Mouse (Mus musculus) forebrain, embryonic 13.5 days (tissue): ENCODE results near the gene Prickle2. TPM values are rescaled to one million over a fixed set of nuclear protein-coding genes. Genes with fewer than 3 reads are reported as not detected.

Experiments
- ATAC-seq: fragments of 200-750 bp; cut with Nextera tagmentation; 2 replicates; pipeline ENCODE4 v1.8.0; 2017
- H3K27ac ChIP-seq: fragments of 300-500 bp; sonication (generic); 2 replicates; pipeline ENCODE4 v1.5.1; 2015; ENCODE audit warnings: inconsistent platforms, mild to moderate bottlenecking, moderate library complexity
- H3K27me3 ChIP-seq: fragments of 300-500 bp; sonication (generic); 2 replicates; pipeline ENCODE4 v1.6.1; 2015; ENCODE audit warnings: mild to moderate bottlenecking, inconsistent platforms
- H3K36me3 ChIP-seq: fragments of 300-500 bp; sonication (generic); 2 replicates; pipeline ENCODE4 v1.6.1; 2015; ENCODE audit warnings: mild to moderate bottlenecking, inconsistent platforms; ENCODE audit not compliant: poor library complexity, severe bottlenecking
- H3K4me1 ChIP-seq: fragments of 300-500 bp; sonication (generic); 2 replicates; pipeline ENCODE4 v1.6.1; 2015; ENCODE audit warnings: inconsistent platforms
- H3K4me2 ChIP-seq: fragments of 300-500 bp; sonication (generic); 2 replicates; pipeline ENCODE4 v1.6.1; 2015; ENCODE audit warnings: inconsistent platforms, mild to moderate bottlenecking, moderate library complexity
- H3K4me3 ChIP-seq: fragments of 300-500 bp; sonication (generic); 2 replicates; pipeline ENCODE4 v1.5.1; 2015; ENCODE audit warnings: mild to moderate bottlenecking, inconsistent platforms
- H3K9ac ChIP-seq: fragments of 300-500 bp; sonication (generic); 2 replicates; pipeline ENCODE4 v1.6.1; 2015; ENCODE audit warnings: mild to moderate bottlenecking, inconsistent platforms
- H3K9me3 ChIP-seq: fragments of 300-500 bp; sonication (generic); replicated peaks from 2 replicates; pipeline ENCODE4 v1.6.1; 2016; ENCODE audit warnings: inconsistent platforms
- WGBS: fragments of 180-500 bp; shearing (Covaris S2); methylation state at CpG from one replicate; pipeline ENCODE4 v1.1.7; 2015; 5-methylcytosine and 5-hydroxymethylcytosine counted together
- polyA plus RNA-seq: library from polyadenylated mRNA; unstranded; fragments of >200 nt; fragmentation: Nextera tagmentation; extraction: Ambion mirVana; gene quantifications from 2 replicates; pipeline ENCODE4 v1.2.1, GENCODE M21; 2015

The Prickle2 gene
- polyA plus RNA-seq, 1 experiment from 2014 or later, result 4.3 TPM

DNA sequence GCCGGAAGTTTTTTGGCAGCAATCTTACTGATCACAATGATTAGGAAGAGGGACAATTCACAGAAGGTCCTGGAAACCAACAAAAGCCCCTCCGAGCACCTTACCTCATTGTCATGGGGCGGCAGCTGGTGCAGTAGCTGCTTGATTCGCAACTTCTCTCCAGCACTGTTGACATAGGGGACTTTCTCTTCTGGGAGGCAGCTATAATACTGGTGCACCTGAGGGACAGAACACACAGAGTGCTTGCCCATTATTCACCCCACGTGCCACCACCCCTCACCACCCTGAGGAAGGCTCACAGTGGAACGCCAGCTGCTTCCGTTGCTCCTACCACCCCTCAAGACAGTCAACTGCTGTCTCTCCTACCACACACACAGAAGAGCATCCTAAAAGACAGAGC is 280.5 kb downstream of the Prickle2 start:
- 0 out of 2 replicates have a peak, but pooled peaks cover 3% of the 10 kb centered on the region for H3K36me3 ChIP-seq
- no peak for ATAC-seq
- no peak overlapping the region for H3K27ac ChIP-seq
- no peaks in the 10 kb centered on the region for H3K9me3 ChIP-seq
- no peaks in the 10 kb centered on the region for H3K27me3 ChIP-seq
- H3K4me2 ChIP-seq, result no peak overlapping the region
- no peak overlapping the region for H3K9ac ChIP-seq
- H3K4me3 ChIP-seq, result no peak overlapping the region
- H3K4me1 ChIP-seq, result no peaks in the 10 kb centered on the region
- 88% methylated on average over 7 of the region's 7 CpGs for WGBS

DNA sequence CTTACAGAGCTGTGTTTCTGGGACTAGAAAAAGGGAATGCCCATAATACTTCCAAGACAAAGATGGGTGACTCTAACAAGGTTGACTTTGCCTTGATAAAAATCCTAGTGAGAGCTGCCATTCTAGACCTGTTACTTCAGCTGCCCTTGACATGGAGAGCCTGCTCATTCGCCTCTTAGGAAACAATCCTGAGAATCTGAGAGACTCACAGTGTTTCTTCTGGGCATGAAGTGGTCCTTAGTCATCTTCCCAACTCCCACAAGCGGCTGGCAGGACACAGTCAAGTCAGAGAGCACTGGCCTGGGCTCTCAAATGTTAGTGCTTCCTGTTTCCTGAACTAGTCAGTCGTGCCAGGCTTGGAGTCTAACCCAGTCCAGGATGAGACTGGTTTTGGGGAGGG is 281.0 kb downstream of the Prickle2 start:
- Histone ChIP-seq H3K27me3 (no peaks in the 10 kb centered on the region), H3K4me1 (no peaks in the 10 kb centered on the region), H3K9me3 (no peaks in the 10 kb centered on the region), H3K9ac (no peak overlapping the region), H3K4me2 (no peak overlapping the region), H3K27ac (no peak overlapping the region), H3K36me3 (0 out of 2 replicates have a peak, but pooled peaks cover 3% of the 10 kb centered on the region), H3K4me3 (no peak overlapping the region)
- WGBS, result 65% methylated on average over 3 of the region's 3 CpGs
- ATAC-seq, result no peak

DNA sequence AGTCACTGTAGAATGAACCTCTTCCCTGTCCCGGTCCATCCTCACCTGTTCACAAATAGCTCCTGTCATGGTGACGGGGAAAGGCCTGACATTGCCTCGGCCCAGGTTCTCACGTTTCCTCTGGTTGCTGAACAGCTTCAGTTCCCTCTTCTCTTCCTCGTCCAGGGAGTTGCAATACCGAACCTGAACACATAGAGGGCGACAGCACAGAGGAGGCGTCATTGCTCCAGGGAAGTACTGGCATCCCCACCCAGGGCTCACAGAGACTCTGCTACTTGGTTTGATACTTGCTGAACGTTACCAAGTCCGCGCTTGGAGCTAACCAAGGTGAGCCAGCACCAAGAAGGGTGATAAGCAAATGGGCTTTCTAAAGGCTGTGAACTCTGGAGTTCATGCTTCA is 283.7 kb downstream of the Prickle2 start:
- no peaks in the 10 kb centered on the region for H3K9me3 ChIP-seq
- no peak for ATAC-seq
- no peaks in the 10 kb centered on the region for H3K4me1 ChIP-seq
- no peak overlapping the region for H3K4me2 ChIP-seq
- H3K27ac ChIP-seq, result no peak overlapping the region
- H3K36me3 ChIP-seq, result 0 out of 2 replicates have a peak, but pooled peaks cover 3% of the 10 kb centered on the region
- no peak overlapping the region for H3K9ac ChIP-seq
- H3K4me3 ChIP-seq, result no peak overlapping the region
- H3K27me3 ChIP-seq, result no peaks in the 10 kb centered on the region
- WGBS, result 39% methylated on average over 11 of the region's 11 CpGs

GRCm38 (mm10) chr6:92420106-92420505 is 285.8 kb downstream of the Prickle2 start:
- Histone ChIP-seq H3K27ac (no peak overlapping the region), H3K9ac (no peak overlapping the region), H3K4me1 (peaks cover 6% of the 10 kb centered on the region), H3K9me3 (no peaks in the 10 kb centered on the region), H3K4me2 (no peak overlapping the region), H3K27me3 (no peaks in the 10 kb centered on the region), H3K36me3 (0 out of 2 replicates have a peak, but pooled peaks cover 3% of the 10 kb centered on the region), H3K4me3 (no peak overlapping the region)
- WGBS, result 89% methylated on average over 12 of the region's 12 CpGs
- ATAC-seq, result no peak

DNA sequence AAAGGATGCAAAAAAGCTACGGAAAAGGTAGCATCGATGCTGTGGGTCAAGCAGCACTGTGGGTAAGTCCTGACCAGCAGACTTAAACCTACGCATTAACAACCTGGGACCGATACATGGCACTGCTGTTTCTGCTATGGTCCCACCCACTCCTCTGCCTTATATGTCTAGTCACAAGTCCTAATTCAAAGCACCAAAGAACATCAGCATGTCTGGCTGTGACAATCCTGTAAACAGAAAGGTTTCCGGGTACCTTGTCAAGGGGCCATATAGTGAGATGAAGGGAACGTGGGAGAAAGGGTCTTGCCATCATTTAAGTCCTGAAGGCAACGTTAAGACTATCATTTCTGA is 290.6 kb downstream of the Prickle2 start:
- Histone ChIP-seq H3K27ac (0 out of 2 replicates have a peak overlapping the region, but pooled peaks have one; percentile 4), H3K4me3 (no peak overlapping the region), H3K36me3 (peaks cover 8% of the 10 kb centered on the region; the same call in 1 of the 2 replicates), H3K4me2 (no peak overlapping the region), H3K27me3 (no peaks in the 10 kb centered on the region), H3K4me1 (peaks cover 20% of the 10 kb centered on the region), H3K9ac (no peak overlapping the region), H3K9me3 (no peaks in the 10 kb centered on the region)
- WGBS, result 88% methylated on average over 7 of the region's 7 CpGs
- no peak for ATAC-seq

DNA sequence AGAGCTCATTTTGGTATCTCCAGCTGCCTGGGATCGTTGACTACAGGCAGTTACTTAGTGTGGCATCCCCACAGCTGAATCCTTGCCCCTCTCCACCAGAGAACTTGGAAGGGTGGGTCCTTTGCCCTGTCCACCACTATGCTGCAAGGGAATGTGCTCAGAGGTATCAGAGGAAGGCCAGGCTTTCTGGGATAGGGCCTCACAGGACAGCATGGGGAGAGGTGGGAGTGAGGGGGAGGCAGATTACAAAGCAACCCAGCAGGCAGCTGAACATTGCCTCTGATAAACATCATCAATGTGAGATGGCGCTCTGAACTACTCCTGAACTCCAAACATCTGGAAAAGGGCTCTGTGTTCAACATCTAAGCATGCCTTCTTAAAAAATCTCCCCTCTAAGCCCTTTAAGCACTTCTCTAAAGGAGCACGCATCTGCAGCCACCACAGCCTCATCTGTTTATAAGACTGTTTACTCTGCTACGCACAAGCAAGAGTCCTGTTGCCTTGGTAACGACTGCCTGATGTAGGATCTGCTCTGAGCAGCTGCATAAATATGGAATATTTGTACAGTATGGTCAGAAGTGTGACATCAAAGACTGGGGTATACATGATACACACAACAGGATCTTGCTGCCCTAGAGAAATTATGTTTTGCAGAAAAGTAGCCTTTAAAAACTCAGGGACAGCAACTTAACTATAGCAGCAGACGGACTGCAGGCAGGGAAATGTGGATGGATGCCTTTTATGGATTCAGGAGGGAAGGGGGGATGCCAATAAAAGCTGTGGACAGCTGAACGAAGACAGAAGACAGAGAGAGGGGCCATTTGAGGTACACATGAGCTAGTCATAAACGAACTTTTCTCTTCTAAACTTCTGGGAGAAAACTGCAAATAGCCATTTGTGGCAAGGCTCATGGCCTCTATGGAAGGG is 291.2 kb downstream of the Prickle2 start:
- WGBS, result 59% methylated on average over 8 of the region's 8 CpGs
- ATAC-seq, result peak; percentile 92
- peaks cover 20% of the 10 kb centered on the region for H3K4me1 ChIP-seq
- peak overlapping the region; percentile 4; the same call in 1 of the 2 replicates for H3K27ac ChIP-seq
- no peak overlapping the region for H3K9ac ChIP-seq
- no peaks in the 10 kb centered on the region for H3K27me3 ChIP-seq
- no peaks in the 10 kb centered on the region for H3K9me3 ChIP-seq
- peaks cover 8% of the 10 kb centered on the region; the same call in 1 of the 2 replicates for H3K36me3 ChIP-seq
- no peak overlapping the region for H3K4me2 ChIP-seq
- H3K4me3 ChIP-seq, result no peak overlapping the region

- 70% methylated on average over 1 of the region's 1 CpGs for WGBS
- Histone ChIP-seq H3K27me3 (no peaks in the 10 kb centered on the region), H3K4me3 (no peak overlapping the region), H3K36me3 (peaks cover 8% of the 10 kb centered on the region; the same call in 1 of the 2 replicates), H3K27ac (0 out of 2 replicates have a peak overlapping the region, but pooled peaks have one; percentile 4), H3K9me3 (no peaks in the 10 kb centered on the region), H3K4me1 (peaks cover 20% of the 10 kb centered on the region), H3K9ac (no peak overlapping the region), H3K4me2 (no peak overlapping the region)
- no peak for ATAC-seq
These were observed 292.0 kb downstream of the Prickle2 start for GRCm38 (mm10) chr6:92413982-92414381.

- ATAC-seq, result no peak
These were observed 296.2 kb downstream of the Prickle2 start for GRCm38 (mm10) chr6:92409788-92410187.

DNA sequence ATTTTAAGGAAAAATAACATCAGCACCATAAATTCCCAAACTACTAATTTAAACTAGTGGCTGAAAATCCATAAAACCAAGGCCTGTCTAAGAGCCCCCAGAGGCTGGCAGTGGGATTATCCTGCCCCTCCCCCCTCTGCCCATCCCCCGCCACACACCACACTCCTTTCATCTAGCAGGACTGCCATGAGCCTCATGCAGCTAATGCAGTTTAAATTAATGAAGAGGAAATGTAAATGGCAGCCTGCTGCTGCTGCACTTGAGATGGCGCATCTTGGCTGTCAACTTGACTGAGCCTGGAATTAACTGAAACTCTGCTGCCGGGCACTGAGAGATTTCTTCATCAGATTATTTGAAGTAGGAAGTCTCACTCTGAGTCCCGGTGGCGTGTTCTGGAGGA is 298.7 kb downstream of the Prickle2 start:
- WGBS, result 44% methylated on average over 5 of the region's 5 CpGs
- Histone ChIP-seq H3K9ac (no peak overlapping the region), H3K4me2 (no peak overlapping the region), H3K27me3 (no peaks in the 10 kb centered on the region), H3K4me1 (0 out of 2 replicates have a peak, but pooled peaks cover 7% of the 10 kb centered on the region), H3K4me3 (no peak overlapping the region), H3K9me3 (peaks cover 4% of the 10 kb centered on the region; the same call in 1 of the 2 replicates), H3K27ac (no peak overlapping the region), H3K36me3 (peaks cover 8% of the 10 kb centered on the region; the same call in 1 of the 2 replicates)
- peak; percentile 50; the same call in 1 of the 2 replicates for ATAC-seq

More at GRCm38 (mm10) chr6:92409788-92410187, 296.2 kb downstream of the Prickle2 start:
- WGBS, result 93% methylated on average over 3 of the region's 3 CpGs
- Histone ChIP-seq H3K27ac (no peak overlapping the region), H3K27me3 (no peaks in the 10 kb centered on the region), H3K9me3 (peaks cover 4% of the 10 kb centered on the region; the same call in 1 of the 2 replicates), H3K4me1 (peaks cover 18% of the 10 kb centered on the region), H3K4me2 (no peak overlapping the region), H3K4me3 (no peak overlapping the region), H3K9ac (no peak overlapping the region), H3K36me3 (peaks cover 8% of the 10 kb centered on the region; the same call in 1 of the 2 replicates)

DNA sequence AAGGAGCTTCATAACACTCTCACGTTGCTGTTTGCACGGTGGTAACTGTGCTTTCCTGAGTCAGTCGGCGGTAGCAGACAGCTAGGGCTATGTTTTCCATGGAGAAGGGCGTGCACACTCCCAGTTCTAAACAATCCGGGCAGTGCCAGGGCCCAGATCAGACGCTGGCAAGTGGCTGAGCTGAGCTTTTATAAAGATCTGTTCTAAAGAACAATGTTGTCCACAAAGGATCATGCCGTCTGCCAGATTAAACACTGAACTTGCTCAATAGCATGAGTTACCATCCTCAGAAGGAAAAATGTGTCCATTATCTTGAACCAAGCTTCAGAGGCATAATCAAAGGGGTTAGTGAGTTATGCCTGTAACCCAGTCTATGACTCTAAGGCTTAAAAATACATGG is 300.4 kb downstream of the Prickle2 start:
- no peak for ATAC-seq
- H3K4me3 ChIP-seq, result no peak overlapping the region
- H3K9ac ChIP-seq, result no peak overlapping the region
- H3K27ac ChIP-seq, result no peak overlapping the region
- no peaks in the 10 kb centered on the region for H3K27me3 ChIP-seq
- H3K4me1 ChIP-seq, result 0 out of 2 replicates have a peak, but pooled peaks cover 7% of the 10 kb centered on the region
- peaks cover 2% of the 10 kb centered on the region; the same call in 1 of the 2 replicates for H3K36me3 ChIP-seq
- peaks cover 4% of the 10 kb centered on the region; the same call in 1 of the 2 replicates for H3K9me3 ChIP-seq
- 50% methylated on average over 8 of the region's 8 CpGs for WGBS
- no peak overlapping the region for H3K4me2 ChIP-seq

DNA sequence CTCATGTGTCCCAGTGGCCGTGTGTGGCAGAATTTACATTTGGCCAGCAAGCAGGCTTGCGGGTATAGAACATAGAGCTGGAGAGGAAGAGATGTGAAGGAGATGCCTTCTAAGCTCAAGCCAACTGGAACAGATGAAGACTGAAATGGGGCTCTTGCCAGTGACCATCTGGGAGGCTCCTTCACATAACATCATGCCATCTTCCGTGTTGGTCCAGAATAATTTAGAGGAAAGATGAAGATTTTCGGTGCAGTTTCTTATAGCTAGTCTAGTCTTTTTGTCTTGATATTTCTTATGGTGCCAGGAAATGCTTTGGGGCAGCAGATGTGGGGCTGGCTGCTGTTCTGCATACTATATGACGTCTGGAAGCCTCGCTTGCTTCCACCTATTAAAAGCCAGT is 308.1 kb downstream of the Prickle2 start:
- H3K36me3 ChIP-seq, result no peaks in the 10 kb centered on the region
- no peaks in the 10 kb centered on the region for H3K27me3 ChIP-seq
- H3K27ac ChIP-seq, result no peak overlapping the region
- 86% methylated on average over 6 of the region's 6 CpGs for WGBS
- H3K4me3 ChIP-seq, result no peak overlapping the region
- no peak overlapping the region for H3K9ac ChIP-seq
- peaks cover 5% of the 10 kb centered on the region; the same call in 1 of the 2 replicates for H3K4me1 ChIP-seq
- no peak overlapping the region for H3K4me2 ChIP-seq
- no peaks in the 10 kb centered on the region for H3K9me3 ChIP-seq
- ATAC-seq, result no peak

GRCm38 (mm10) chr6:92395556-92395955 is 310.4 kb downstream of the Prickle2 start:
- Histone ChIP-seq H3K4me2 (no peak overlapping the region), H3K4me1 (peaks cover 5% of the 10 kb centered on the region; the same call in 1 of the 2 replicates), H3K27ac (no peak overlapping the region), H3K27me3 (no peaks in the 10 kb centered on the region), H3K9ac (no peak overlapping the region), H3K4me3 (no peak overlapping the region), H3K36me3 (no peaks in the 10 kb centered on the region), H3K9me3 (no peaks in the 10 kb centered on the region)
- WGBS, result 91% methylated on average over 4 of the region's 4 CpGs
- no peak for ATAC-seq
